Mouse (Mus musculus): ENCODE data around the gene Creb3l2. TPM values are rescaled to one million over a fixed set of nuclear protein-coding genes. Genes with fewer than 3 reads are reported as not detected.

The Creb3l2 gene
- total and polyA plus RNA-seq, 2 experiments from 2014 or later = 2.2 to 6.3 TPM

DNA sequence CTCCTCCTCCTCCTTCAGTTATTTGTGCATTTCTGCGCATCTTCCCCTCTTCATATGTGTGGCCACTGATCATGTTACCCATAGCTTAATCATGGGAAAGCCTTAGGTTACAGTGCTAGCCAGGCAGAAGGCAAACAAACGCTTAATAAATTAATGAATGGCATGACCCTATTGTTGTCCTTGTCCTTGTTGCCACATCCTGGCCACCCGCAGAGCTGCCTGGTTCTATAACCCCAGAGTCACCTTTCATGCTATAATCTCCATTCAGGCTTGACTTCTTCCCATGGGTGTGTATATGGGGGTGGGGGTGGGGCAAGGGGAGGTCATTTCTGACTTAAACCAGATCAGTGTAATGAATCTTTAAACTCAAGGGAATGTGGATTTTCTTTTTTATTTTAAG is 37.6 kb downstream of the Creb3l2 start:
- DNase-seq (ENCODE audit: low spot score) (no peak), ATAC-seq (no peak)
- H3K27ac ChIP-seq = no peak overlapping the region
- no peaks in the 10 kb centered on the region for H3K36me3 ChIP-seq (ENCODE audit: insufficient read depth, low read length)
- 59% methylated on average over 3 of the region's 3 CpGs for WGBS
- H3K27me3 ChIP-seq (ENCODE audit: insufficient read depth, low read length) = no peaks in the 10 kb centered on the region
- no peak for TF ChIP-seq CTCF (IDR thresholded peaks at IDR 0.05; ENCODE audit: low read depth)
- H3K4me3 ChIP-seq (ENCODE audit: low read length) = no peak overlapping the region
- no peak overlapping the region for H3K9ac ChIP-seq (replicated peaks; ENCODE audit: low read length)
- no peaks in the 10 kb centered on the region for H3K9me3 ChIP-seq (ENCODE audit: low read length)
- no peaks in the 10 kb centered on the region for H3K4me1 ChIP-seq (ENCODE audit: insufficient read depth, low read length)
- H3K4me2 ChIP-seq (ENCODE audit: low read depth, low read length) = no peak overlapping the region

DNA sequence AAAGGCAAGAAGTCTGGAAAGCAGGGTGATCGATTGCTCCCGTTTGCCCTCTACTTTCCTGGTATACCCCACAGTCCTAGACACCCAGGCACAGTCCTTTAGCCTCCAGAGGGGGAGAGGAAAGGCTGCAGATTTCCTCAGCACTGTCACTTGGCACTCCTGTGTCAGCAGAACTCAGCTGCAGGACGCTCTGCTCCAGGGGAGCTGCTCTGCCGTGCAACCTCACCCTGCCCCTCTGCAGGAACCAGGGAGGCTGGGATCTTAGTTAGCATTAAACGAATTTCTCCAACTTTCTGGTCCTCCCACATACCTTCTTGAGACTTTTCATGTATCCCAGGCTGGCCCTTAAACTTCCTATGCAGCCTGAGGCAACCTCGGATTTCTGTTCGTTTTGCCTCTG is 40.0 kb downstream of the Creb3l2 start:
- no peak overlapping the region for H3K27ac ChIP-seq
- 64% methylated on average over 7 of the region's 7 CpGs for WGBS
- no peak for DNase-seq (ENCODE audit: low spot score)
- no peaks in the 10 kb centered on the region for H3K36me3 ChIP-seq (ENCODE audit: insufficient read depth, low read length)
- no peaks in the 10 kb centered on the region for H3K4me1 ChIP-seq (ENCODE audit: insufficient read depth, low read length)
- H3K9me3 ChIP-seq (ENCODE audit: low read length) = no peaks in the 10 kb centered on the region
- no peak for TF ChIP-seq CTCF (IDR thresholded peaks at IDR 0.05; ENCODE audit: low read depth)
- H3K4me3 ChIP-seq (ENCODE audit: low read length) = no peak overlapping the region
- no peaks in the 10 kb centered on the region for H3K27me3 ChIP-seq (ENCODE audit: insufficient read depth, low read length)
- H3K4me2 ChIP-seq (ENCODE audit: low read depth, low read length) = no peak overlapping the region
- ATAC-seq = no peak
- no peak overlapping the region for H3K9ac ChIP-seq (replicated peaks; ENCODE audit: low read length)

DNA sequence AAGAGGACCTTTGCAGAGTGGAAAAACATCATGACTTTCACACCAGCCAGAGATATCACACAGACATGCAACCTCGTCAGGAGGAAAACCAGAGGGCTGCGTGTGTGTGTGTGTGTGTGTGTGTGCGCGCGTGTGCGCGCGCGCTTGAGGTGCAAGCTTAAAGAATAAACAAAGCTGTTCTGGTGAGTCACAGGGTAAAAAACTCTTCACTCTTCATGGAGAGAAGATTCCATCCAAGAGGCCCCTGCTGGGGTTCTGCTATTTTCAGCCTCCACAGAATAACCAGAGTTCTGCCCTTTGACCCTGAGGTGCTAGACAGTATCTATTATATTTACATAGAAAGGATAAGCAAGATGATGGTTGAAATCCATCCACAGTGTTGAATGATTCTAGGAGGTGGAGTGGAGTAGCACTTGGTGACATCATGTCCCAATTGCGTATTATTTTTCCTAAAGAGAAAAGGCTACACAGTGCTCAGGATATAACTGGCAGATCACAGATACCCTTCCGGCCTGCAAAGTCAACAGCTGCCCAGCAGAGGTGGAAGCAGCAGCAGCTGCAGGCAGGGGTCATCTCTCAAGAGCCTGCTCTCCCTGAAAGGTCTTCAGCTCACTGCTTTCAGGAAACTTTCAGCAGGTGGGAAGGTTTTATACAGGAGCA is 41.0 kb downstream of the Creb3l2 start:
- 82% methylated on average over 11 of the region's 11 CpGs for WGBS
- Histone ChIP-seq H3K27me3 (ENCODE audit: insufficient read depth, low read length) (no peaks in the 10 kb centered on the region), H3K4me2 (ENCODE audit: low read depth, low read length) (no peak overlapping the region), H3K4me1 (ENCODE audit: insufficient read depth, low read length) (no peaks in the 10 kb centered on the region), H3K9ac (replicated peaks; ENCODE audit: low read length) (no peak overlapping the region), H3K4me3 (ENCODE audit: low read length) (no peak overlapping the region), H3K36me3 (ENCODE audit: insufficient read depth, low read length) (no peaks in the 10 kb centered on the region), H3K9me3 (ENCODE audit: low read length) (no peaks in the 10 kb centered on the region), H3K27ac (no peak overlapping the region)
- ATAC-seq (no peak), DNase-seq (ENCODE audit: low spot score) (no peak)
- no peak for TF ChIP-seq CTCF (IDR thresholded peaks at IDR 0.05; ENCODE audit: low read depth)

DNA sequence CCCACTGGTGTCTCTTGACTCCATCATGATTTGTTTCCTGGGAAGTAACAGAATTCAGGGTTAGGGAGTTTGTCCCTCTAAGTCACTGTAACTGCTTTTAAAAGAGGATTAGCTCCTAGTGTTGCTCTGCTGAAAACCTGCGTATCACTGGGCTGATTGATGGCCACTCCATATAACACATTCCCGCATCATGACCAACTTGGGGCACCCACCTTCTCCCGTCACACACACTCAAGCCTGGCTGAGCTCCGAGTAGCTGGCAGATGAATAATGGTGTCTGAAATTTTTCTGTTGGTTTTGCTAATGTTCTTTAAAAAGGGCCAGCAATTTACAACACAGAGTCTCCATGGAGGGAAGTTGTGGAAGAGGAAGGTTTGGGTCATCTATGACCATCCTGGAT is 41.8 kb downstream of the Creb3l2 start:
- no peak overlapping the region for H3K9ac ChIP-seq (replicated peaks; ENCODE audit: low read length)
- no peaks in the 10 kb centered on the region for H3K36me3 ChIP-seq (ENCODE audit: insufficient read depth, low read length)
- TF ChIP-seq CTCF (IDR thresholded peaks at IDR 0.05; ENCODE audit: low read depth) = no peak
- ATAC-seq (no peak), DNase-seq (ENCODE audit: low spot score) (no peak)
- H3K27me3 ChIP-seq (ENCODE audit: insufficient read depth, low read length) = no peaks in the 10 kb centered on the region
- H3K4me1 ChIP-seq (ENCODE audit: insufficient read depth, low read length) = no peaks in the 10 kb centered on the region
- H3K4me3 ChIP-seq (ENCODE audit: low read length) = no peak overlapping the region
- H3K9me3 ChIP-seq (ENCODE audit: low read length) = no peaks in the 10 kb centered on the region
- no peak overlapping the region for H3K27ac ChIP-seq
- H3K4me2 ChIP-seq (ENCODE audit: low read depth, low read length) = no peak overlapping the region
- WGBS = 89% methylated on average over 4 of the region's 4 CpGs

GRCm38 (mm10) chr6:37398943-37399342 is 43.0 kb downstream of the Creb3l2 start:
- H3K4me2 ChIP-seq (ENCODE audit: low read depth, low read length) = no peak overlapping the region
- no peak for TF ChIP-seq CTCF (IDR thresholded peaks at IDR 0.05; ENCODE audit: low read depth)
- H3K4me1 ChIP-seq (ENCODE audit: insufficient read depth, low read length) = no peaks in the 10 kb centered on the region
- no peak overlapping the region for H3K27ac ChIP-seq
- H3K4me3 ChIP-seq (ENCODE audit: low read length) = no peak overlapping the region
- 80% methylated on average over 10 of the region's 10 CpGs for WGBS
- ATAC-seq (no peak), DNase-seq (ENCODE audit: low spot score) (no peak)
- no peaks in the 10 kb centered on the region for H3K36me3 ChIP-seq (ENCODE audit: insufficient read depth, low read length)
- H3K9ac ChIP-seq (replicated peaks; ENCODE audit: low read length) = no peak overlapping the region
- no peaks in the 10 kb centered on the region for H3K9me3 ChIP-seq (ENCODE audit: low read length)
- H3K27me3 ChIP-seq (ENCODE audit: insufficient read depth, low read length) = no peaks in the 10 kb centered on the region

DNA sequence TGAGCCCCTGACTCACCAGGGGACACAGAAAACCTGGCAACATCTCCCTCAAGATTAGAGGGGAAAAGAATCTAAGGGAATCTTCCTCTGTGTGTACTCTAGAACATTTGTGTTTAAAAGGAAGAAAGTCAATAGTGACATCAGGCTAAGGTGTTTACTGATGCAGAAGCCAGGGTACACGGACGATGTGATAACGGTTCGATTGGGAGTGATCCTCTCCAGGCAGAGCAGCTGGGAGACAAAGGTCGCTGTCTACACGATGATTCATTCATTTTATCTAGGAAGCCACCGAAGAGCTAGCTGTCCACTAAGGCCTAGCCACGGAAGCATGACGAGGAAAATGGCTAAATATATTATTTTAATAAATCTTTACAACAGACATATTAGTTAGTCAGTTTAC is 44.0 kb downstream of the Creb3l2 start:
- ATAC-seq (no peak), DNase-seq (ENCODE audit: low spot score) (no peak)
- WGBS = 78% methylated on average over 9 of the region's 9 CpGs
- no peaks in the 10 kb centered on the region for H3K27me3 ChIP-seq (ENCODE audit: insufficient read depth, low read length)
- H3K4me3 ChIP-seq (ENCODE audit: low read length) = no peak overlapping the region
- TF ChIP-seq CTCF (IDR thresholded peaks at IDR 0.05; ENCODE audit: low read depth) = no peak
- H3K4me2 ChIP-seq (ENCODE audit: low read depth, low read length) = no peak overlapping the region
- H3K9me3 ChIP-seq (ENCODE audit: low read length) = no peaks in the 10 kb centered on the region
- H3K36me3 ChIP-seq (ENCODE audit: insufficient read depth, low read length) = no peaks in the 10 kb centered on the region
- H3K27ac ChIP-seq = no peak overlapping the region
- no peaks in the 10 kb centered on the region for H3K4me1 ChIP-seq (ENCODE audit: insufficient read depth, low read length)
- no peak overlapping the region for H3K9ac ChIP-seq (replicated peaks; ENCODE audit: low read length)

- H3K4me2 ChIP-seq (ENCODE audit: low read depth, low read length) = no peak overlapping the region
- H3K9ac ChIP-seq (replicated peaks; ENCODE audit: low read length) = no peak overlapping the region
- DNase-seq (ENCODE audit: low spot score) (no peak), ATAC-seq (no peak)
- no peak for TF ChIP-seq CTCF (IDR thresholded peaks at IDR 0.05; ENCODE audit: low read depth)
- no peak overlapping the region for H3K4me3 ChIP-seq (ENCODE audit: low read length)
- H3K9me3 ChIP-seq (ENCODE audit: low read length) = no peaks in the 10 kb centered on the region
- 97% methylated on average over 4 of the region's 4 CpGs for WGBS
- no peaks in the 10 kb centered on the region for H3K4me1 ChIP-seq (ENCODE audit: insufficient read depth, low read length)
- H3K27me3 ChIP-seq (ENCODE audit: insufficient read depth, low read length) = no peaks in the 10 kb centered on the region
- H3K36me3 ChIP-seq (ENCODE audit: insufficient read depth, low read length) = no peaks in the 10 kb centered on the region
- H3K27ac ChIP-seq = no peak overlapping the region
Measured at GRCm38 (mm10) chr6:37397254-37397653, 44.7 kb downstream of the Creb3l2 start.

Measured in hindbrain, postnatal 0 days (tissue).